Mouse (Mus musculus) liver, embryonic 14.5 days (tissue): ENCODE results near the gene Olfr937.

ENCODE experiments used
- CTCF ChIP-seq: IDR thresholded peaks from 2 replicates; pipeline ENCODE4 v1.5.1; 2016; ENCODE audit warnings: antibody characterized with exemption, low read depth, control low read depth
- EP300 ChIP-seq: IDR thresholded peaks from 2 replicates; pipeline ENCODE4 v1.6.1; 2016; ENCODE audit warnings: antibody characterized with exemption, low read depth

DNA sequence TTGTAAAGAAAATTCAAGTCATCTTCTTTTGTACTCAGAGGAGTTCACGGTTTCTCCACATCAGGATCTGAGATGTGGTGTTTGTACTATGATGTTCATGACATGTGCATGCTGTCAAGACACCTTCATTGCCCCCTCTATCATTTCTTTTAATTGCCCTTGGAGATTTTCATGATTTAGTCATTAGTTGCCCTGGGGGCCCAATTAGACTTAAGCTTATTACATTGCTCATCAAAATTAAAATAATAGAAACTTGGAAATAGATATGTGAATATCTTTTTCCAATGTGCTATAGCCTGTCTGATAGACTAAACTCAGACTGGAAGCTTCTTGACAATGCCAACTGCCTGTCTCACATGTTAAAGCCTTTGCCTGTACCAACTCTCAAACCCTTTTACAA, 41.5 kb downstream of the Olfr937 start, which contains the start of gene Olfr146:
- no peak for TF ChIP-seq EP300
- no peak for TF ChIP-seq CTCF
